Mouse (Mus musculus): ENCODE results near the gene Nav2.

The Nav2 gene

GRCm38 (mm10) chr7:49339953-49340352 is 431.4 kb downstream of the Nav2 start:
- no peak for DNase-seq

DNA sequence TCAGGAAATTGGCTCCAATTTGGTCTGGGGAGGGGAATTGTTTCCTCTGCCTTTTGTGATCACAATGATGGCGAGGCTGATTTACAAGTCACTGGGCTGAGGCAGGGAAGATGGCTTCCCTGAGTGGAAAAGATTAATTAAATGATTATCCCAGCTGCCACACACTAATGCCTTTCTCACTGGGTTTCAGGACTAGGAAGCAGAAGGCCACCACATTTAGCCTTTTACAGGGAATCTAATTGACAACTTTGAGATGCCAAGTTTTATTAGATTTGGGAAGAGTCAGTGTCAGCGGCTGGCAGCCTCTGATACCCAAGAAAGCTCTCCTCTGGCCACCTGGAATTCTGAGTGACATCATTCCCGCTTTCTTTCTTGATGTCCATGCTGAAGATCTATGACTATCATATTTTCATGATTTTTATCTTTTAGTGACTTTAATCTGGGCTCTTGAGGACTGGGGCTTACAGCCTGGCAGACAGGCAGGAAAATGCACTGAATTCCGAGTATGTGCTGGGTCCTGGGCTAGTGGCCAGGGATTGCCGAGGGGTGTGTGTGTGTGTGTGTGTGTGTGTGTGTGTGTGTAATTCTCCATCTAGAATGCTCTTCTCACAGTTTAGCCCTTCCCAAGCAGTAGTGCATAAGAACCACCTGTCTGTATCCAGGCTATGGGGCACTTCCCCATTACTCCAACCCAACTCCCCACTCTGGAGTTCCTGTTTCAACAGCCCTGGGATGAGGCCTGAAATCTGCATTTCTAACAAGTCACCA is 432.8 kb downstream of the Nav2 start:
- no peak for DNase-seq

GRCm38 (mm10) chr7:49341919-49342529 is 433.5 kb downstream of the Nav2 start:
- DNase-seq, result no peak

DNA sequence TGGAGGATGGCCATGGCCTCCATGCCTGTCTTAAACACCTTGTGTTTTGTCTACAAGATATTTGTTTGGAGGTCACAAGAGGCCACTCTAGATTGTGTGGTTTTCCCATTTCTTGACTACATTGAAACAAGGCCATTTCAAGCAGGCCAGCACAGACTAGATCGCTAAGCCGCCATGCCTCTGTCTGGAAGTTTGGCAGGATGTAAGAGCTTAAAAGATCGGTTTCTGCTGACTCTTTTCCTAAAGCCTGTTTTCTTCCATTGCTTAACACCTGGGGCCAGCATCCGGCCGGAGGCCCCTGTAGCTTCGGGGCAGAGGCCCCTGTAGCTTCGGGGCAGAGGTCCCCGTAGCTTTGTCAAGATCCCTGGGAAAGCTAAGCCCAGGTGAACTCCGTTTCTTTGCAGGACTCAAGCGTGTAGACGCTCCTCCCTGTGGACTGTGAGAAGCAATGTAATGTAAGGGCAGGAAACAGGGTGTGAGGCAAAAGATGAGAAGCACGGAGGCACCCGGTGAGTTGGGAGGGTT is 434.1 kb downstream of the Nav2 start:
- DNase-seq, result no peak

GRCm38 (mm10) chr7:49343081-49343600 is 434.6 kb downstream of the Nav2 start:
- no peak for DNase-seq

DNA sequence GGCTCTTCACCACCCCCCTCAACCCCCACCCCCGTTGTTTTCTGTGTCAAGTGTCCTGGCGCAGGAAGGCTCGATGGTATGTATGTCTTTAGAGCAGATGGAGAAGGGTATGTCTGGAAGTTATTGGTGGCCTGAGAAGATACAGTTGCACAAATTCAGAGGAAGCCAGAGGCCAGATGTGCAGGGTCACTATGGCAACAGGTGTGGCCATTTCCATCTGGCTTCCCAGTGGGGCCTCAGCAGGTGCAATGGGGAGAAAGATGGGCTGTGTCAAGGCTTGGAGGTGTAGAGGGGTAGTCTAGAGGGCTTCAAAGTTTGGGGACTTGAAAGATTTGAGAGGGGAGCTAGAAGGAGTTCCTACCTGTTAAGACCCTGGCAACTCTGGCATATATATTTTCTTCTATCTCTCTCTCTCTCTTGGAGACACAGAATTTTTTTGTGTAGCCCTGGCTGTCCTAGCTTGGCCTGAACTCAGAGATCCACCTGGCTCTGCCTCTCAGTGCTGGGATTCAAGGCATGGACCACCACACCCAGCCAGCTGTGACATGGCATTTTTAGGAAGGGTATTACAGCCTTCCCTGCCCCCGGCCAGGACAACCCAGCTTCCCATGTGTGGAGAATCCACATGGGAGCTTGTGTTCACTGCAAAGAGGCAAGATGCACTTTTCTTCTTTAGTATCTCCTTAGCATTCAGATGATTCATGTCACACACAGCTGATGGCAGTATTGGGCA is 435.4 kb downstream of the Nav2 start:
- no peak for DNase-seq

GRCm38 (mm10) chr7:49347338-49348272 is 439.1 kb downstream of the Nav2 start:
- peak; percentile 48 for DNase-seq

GRCm38 (mm10) chr7:49348636-49349035 is 440.1 kb downstream of the Nav2 start:
- DNase-seq, result no peak

GRCm38 (mm10) chr7:49350321-49351007 is 441.9 kb downstream of the Nav2 start:
- DNase-seq, result no peak

DNA sequence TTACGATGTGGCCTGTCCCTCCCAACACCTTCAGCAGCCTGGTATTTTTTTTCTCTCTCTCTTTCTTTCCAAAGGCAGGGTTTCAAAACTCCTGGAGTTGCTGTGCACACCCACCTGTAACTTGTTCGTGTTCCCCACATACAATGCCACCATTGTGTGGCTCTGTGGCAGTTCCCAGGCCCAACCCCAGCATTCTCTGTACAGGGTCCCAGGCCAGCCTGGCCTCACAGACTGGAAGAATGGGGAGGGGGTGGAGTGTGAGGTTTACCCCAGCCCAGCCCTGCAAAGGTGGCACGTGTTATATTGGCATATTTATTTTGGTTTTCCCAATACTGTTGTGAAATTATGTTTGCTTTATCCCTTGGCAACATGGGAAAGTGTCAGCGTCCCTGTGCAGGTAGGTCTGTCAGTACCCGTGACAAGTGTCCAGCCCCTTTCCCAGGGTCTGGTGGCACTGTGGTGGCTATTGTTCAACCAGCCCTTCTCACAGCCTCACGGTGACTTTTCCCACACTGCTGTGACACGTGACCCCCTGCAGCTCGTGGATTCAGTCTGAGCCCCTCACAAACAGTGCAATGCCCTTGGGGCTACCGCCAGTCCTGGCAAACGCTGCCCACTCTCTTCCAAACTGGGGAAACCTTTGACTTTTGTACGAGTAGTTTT is 443.2 kb downstream of the Nav2 start:
- DNase-seq, result no peak

DNA sequence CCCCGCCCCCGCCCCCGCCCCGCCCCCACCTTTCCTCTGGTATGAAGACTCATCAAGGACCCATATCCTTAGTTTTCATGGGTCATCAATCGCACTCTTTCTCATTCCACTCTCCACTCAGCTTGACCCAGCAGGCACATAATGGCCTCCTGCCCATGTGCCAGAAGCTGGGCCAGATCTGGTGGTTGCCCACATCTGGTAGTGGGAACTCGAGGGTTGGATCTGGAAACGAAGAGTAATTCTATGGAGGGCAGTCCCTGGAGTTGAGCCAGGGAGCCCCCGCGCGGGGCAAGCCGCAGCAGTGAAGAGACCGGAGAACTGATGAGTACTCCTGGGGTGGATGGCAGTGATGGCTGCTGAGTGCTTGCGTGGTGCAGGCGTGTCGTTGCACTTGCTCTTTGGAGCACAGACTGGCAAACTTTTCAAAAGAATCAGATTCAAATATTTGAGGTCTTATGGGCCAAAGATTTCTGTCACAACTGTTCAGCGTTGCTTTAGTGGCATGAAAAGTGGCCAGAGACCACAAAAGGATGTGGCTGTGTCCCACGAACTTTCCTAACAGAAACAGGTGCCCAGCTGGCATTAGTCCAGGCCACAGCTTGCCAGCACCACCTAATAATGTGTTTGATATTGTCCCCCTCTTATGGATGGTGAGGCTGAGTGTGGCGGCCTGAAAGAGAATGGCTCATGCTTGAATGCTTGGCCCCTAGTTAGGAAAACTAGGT is 449.1 kb downstream of the Nav2 start:
- DNase-seq, result no peak

- DNase-seq, result no peak
Measured at GRCm38 (mm10) chr7:49359120-49359519, 450.6 kb downstream of the Nav2 start.

DNA sequence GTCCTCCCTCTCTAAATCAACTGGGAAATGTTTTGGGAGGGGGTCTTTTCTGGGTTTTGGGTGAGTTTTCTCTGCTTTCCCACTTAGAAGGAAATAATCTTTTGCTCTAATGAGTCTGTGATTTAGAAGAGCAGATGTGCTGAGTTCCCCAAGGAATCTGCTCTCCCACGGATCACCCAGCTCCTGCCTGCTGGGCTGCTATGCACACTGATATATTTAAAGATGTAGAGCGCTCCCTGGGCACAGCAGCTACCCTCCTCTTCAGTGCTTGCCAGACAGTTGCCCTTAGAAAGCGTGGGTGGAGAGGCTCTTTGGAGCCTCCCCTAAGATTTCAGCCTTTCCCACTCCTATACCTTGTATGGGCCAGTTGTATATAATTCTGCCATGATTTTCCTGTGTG is 452.1 kb downstream of the Nav2 start:
- no peak for DNase-seq

- DNase-seq, result no peak
Measured at GRCm38 (mm10) chr7:49361465-49362090, 453.1 kb downstream of the Nav2 start.

GRCm38 (mm10) chr7:49364486-49365162 is 456.1 kb downstream of the Nav2 start:
- no peak for DNase-seq

DNA sequence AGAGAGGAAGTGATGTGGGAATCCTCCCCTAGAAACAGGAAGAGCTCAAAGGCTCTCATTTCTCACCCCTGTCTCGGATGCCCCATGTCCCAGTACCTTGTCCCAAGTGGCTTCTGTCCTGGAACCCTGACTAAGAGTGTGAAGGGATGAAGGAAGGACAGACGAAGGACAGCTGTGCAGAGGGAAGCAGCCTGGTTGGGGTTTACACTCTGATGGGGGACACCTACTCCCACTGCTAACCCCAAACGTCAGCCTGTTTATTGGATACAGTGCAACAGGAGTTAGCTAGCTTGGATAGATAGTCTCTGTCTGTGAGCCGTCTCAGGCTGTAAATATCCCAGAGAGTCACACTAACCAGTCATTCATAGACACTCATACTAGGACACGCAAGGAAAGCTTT is 460.1 kb downstream of the Nav2 start:
- DNase-seq, result no peak

GRCm38 (mm10) chr7:49369006-49369405 is 460.5 kb downstream of the Nav2 start:
- no peak for DNase-seq

- DNase-seq, result no peak
Measured at GRCm38 (mm10) chr7:49369809-49370473, 461.4 kb downstream of the Nav2 start.

GRCm38 (mm10) chr7:49371345-49371744 is 462.8 kb downstream of the Nav2 start:
- no peak for DNase-seq

Measured in cerebellum, adult 11 months (tissue).